Mouse (Mus musculus): ENCODE measurements around the gene Spib.

The Spib gene

DNA sequence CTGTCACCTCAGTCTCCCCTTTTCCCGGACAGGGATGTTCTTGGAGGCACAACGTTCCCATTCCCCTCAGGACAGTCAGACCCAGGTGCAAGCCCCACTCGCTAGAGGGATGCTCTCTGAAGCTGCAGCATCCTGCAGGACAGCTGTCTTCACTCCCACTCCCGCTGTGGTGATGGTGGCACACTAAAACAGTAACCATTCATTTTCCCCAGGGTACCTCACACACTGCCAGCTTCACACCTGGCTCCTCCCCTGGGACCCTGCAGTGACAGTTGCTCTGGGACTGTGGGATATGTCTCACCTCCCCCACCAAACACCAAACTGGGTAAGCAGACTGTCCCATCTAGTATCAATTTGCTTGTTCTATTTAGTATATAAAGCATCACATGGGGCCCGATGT lies 15.9 kb upstream of the Spib start:
- no peak for DNase-seq

DNA sequence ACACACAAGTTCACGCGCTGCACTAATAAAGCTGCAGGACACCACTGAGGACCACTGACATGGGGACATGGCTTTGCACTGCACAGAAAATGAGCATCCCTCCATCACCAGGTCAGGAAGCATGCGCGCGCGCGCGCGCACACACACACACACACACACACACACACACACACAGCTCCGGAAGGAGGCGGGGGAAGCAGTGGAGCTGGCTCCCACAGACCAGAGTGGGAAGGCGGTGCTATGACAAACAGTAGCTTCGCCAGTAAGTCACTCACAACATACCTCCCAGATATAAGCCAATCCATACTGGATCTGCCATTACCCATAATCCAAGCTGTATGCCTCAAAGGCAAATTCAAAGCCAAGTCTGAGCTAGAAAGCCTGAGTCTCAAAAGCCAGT lies 15.2 kb upstream of the Spib start:
- DNase-seq: no peak

DNA sequence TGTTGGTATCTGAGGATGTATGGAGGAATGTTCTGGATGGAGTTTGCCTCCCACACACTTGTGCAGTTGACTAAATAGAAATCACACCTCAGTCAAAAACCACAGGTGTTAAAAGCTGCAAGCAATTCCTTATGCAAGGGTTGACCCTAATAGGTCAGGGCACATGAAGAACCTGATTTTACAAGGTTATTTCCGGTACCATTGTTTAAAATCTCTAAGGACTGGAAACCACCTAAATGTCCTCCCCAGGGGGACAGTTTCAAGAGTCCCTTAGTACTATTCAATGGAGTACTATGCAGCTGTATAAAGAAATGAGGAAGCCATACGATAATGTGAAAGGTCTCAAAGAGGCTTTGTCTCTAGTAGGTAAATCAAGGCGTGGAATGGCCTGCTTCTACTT lies 14.4 kb upstream of the Spib start:
- DNase-seq: no peak

DNA sequence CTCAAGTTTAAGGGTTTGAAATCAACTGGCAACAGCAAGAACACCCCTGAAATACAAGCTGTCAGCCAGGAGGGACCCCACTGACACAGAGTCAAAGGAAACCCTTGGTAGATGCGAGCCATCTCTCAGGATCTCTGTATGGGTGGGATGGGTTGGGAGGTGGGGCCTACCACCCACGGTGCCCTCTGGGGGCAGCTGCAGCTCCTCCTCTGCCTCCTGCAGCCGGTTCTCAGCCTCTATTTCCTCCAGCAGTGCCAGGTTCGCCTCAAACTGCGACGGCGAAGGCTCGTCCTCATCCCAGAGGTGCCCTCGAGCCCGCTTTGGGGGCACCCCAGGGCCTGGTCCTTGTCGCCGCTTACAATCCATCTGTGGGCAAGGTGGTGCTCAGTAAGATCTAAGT lies 11.2 kb upstream of the Spib start:
- no peak for DNase-seq

DNA sequence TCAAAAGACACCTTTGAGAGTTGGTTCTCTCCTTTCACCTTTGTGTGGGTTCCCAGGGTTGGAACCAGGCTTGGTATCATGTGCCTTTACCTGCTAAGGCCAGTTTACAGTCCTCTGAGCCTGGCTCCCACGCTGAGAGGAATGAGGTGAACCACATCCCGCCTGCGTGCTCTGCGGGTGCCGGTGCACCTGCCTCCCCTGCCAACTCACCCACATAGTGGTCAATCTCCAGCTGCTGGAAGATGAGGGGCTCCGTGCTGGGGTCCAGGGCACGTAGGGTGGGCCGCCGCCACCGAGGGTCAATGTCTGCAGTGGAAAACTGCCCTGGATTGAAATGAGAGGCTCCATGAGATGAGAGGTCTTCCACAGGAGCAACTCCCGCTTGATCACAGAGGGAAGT lies 10.7 kb upstream of the Spib start:
- no peak for DNase-seq

DNA sequence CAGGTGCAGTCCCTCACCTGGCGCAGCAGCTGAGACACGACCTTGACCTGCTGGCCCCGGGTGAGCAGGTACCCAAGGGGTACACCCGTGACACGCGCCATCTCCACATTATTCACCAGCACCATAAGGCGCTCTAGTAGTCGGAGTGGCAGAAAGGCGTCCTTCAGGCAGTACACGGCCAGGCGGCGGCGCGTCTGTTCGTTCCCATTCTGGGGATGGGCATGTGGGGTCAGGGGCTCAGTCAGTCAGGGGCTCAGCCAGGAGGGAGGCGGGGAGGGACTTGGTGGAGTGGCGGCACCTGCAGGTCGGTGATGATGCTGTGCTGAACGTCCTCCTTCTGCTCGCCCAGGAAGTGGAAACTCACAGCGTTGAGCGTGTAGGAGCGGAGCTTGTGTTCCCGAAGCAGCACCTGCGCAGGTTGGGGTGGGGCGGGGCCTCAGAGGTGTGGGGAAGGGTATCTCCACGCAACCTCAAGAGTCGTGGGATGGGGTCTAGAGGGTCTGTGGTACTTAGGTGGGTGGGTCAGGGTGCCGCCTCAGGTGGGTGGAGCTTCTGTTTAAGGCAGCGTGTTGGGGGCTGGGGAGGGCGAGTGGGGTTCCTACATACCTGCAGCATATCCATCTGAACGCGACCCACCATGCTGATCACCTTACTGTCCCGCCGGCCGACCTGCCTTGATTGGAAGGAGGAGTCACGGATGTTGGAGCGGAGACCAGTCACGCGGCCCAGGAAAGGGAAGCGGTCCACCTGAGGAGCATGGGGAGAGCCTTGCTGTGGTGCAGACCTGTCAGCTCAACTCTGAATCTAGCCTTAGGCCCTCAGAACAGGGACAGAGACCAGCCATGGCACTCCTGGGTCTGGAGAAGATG lies 7.1 kb upstream of the Spib start:
- no peak for DNase-seq

DNA sequence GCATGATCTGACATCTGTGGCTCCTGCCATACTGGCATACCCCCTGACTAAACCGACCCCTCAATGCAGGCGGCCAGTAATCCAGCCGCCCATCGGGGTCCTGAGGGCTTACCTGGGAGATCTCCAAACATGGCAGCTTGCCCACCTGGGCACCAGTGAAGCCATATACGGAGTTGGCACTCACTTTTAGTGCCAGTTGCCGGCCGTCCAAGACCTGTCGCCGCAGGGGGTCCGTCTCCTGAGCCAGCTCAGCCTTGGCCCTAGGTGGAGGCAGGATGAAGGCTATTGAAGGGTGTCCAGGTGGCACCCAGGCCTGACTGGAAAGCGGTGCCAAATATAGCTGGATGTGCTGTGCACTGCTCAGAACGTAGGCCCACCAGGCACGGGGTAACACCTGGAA lies 5.6 kb upstream of the Spib start:
- DNase-seq: no peak

DNA sequence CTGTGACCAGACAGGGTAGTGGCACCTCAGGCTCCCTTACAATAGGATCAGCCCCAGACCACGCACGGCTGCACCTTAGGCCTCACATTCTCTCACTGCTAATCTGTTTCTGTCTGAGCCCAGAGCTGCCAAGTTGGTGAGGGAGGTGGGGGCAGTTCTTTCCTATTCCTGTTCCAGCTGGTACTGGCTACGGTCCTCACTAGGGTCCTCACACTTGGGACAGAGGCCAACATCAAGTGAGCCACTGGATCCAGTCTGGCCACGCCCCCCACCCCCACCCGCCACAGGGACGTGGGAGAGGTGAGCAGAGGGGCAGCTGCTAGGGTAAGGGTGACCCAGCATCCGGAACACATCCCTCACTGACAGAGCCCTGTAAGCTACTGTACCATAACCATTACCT lies 5.1 kb upstream of the Spib start:
- DNase-seq: no peak

DNA sequence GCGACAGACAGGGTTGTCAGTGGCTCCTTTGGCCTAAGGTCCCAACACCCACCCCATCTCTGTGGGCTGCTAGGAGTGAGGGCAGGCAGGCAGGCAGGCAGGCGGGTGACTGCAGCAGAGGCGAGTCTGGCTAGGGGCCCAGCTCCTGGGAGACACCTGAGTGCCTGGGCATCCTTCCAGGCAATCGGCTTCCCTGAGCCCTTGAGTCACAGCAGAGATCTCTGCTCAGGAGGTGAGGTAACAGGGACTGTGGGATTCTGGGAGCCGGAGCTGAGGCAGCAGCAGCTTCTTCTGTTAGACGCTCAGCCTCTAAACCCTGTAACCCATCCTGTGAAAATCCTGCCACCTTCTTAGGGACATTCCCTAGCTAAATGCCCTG lies 4.7 kb upstream of the Spib start:
- no peak for DNase-seq

DNA sequence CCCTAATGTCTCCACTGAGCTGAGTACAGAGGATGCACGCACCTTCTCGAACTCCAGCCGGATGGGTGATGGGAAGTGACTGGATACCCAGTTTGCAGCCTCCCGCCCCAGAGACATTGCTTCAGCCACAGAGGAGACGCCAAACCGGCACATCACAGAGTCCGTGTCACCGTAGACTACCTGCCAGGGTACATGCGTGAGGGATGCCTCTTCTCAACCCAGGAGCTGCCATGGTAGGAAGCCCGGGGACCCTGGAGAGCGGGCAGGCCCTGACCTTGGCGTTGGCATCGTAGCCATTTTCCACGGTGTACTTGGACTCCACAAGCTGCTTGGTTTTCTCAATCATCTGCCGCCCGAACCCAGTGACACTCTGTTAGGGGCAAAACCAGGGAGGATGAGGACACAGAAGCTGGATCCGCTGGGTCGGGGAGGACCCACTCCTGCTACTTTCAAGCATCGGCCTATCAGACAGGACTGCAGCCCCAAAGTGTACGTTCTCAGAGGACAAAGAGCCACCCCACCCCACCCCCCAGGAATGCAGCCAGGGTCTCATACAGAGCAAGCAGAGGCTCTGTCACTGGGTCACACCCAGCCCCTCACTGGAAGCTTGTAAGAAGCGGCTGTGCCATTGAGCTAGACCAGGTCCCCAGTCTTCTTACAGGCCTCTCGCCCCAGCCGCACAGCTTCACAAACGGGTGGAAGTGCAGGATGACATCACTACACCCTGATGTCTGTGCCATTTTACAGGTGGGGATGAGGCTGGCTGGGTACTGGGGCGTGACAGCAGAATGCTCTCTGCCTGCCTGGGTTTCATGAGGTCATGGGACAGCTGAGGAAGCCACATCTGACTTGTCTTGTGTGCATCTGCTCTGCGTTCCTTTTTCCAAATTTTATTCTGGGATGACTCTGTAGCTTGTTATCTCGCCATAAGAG lies 4.1 kb upstream of the Spib start:
- DNase-seq: no peak

DNA sequence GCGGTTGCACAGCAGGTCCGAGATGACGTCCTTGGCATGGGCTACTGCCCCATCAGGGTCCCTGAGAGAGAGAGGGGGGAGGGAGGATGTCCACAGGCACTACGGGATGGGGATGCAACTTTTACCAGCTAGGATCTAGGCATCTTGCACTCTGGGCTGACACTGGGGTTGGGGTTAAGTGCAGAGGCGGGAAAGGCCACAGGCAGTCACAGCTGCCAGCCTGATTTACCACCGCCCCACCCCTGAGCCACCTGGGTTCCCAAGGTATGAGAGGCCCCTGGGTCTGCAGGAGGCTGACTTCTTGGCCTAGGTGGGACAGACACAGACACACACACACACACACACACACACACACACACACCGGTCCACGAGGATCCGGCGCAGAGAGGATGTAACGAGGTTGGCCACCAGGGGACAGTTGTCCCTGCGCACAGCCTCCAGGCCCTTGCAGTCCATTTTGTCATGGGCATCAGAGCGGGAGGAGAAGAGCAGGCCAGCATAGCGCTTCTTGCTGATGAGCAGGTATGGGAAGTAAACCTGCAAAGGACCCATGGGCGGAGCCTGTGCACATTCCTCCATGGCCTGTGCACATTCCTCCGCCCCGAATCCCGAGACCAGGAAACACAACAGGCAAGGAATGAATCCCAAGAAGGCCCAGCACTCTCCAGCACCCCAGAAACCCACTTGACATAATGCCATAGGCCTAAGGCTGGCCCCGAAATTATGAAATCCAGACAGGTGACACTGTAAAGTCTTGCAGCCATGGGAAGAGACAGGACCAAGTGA lies 3.0 kb upstream of the Spib start:
- DNase-seq: no peak

DNA sequence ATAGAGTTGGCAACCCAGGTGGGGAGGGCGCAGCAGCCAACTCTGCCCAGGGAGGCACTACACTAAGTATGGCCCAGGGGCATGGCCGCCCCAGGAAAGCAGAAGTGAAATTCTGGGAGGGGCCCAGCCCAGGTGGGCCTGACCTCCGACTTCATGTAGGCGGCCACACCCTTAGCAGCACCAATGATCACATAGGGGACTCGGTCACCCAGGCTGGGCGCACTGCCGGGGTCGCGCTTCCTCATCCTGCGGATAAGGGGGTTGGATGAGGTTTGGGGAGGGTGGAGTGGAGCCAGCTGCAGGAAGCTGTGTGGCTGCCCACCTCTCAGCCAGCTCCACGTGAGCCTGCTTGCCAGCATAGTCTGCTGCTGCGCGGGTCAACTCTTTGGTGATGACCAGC lies 2.4 kb upstream of the Spib start:
- DNase-seq: no peak

DNA sequence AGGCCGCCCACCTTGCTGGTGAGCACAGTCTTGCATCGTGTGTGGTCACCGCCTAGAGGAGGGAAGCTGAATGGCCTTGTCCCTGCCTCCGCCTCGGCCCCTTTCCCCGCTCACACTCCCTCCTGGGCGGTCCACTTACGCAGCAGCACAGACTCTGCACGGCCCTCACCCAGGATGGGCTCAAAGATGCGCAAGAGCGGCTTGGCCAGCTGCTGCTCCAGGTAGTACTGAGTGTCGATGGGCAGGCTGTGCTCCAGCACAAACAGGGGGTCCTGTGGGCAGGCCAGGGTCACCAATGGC lies 1.8 kb upstream of the Spib start:
- DNase-seq: no peak

DNA sequence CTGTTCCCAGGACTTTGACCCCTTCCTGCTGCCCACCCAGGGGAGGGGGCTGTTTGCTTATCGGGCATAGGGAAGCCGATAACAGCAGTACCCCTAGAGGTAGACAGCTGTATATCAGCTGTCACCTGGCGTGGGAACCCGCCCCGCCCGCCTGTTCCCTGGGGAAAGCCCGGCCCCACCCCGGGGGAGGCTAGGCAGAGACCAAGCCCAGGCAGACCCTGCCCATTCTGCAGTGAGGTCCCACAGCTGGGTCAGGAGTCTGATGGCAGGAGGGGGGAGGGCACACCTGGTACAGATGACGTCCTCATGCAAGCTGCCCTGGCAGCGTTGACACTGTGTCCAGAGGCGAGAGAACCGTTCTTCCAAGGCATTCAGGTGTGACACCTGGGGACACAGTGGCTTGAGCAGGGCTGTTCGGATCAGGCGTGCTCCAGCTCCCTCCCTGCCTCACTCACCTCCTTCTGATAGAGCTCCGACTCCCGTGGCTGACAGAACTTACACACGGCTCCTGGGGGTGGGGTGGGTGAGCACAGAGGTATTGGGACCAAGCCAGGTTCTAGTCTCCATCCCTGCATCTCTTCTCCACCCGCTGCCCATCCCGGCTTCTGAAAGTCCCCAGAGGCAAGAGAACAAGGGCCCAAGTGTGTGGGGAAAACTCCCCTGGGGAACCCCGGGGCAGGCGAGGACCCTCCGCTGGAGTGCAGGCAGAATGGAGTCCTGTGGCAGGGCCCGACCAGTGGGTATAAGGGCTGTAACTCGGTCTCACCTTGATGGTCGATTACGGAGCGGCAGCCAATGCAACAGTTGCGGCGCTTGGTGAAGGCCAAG lies 1.3 kb upstream of the Spib start:
- DNase-seq: no peak

DNA sequence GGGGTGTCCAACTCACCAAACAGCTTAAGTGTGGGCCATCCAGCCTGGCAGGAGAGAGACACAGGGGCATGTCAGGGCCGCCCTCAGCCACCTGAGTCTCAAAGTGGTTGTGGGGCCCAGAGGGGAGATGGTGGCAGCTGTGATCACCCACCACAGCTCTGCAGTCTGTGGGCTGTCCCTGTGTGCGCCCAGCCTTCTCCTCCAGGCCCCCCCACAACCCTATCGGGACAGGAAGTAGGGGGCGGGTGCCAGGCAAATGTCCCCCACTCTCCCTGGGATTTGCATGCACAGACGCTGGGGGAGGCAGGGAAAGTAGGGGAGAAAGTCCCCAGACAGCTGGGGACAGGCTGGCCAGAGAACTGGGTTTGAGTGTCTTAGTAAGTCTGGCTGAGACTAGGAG lies 664 bp downstream of the Spib start:
- no peak for DNase-seq

DNA sequence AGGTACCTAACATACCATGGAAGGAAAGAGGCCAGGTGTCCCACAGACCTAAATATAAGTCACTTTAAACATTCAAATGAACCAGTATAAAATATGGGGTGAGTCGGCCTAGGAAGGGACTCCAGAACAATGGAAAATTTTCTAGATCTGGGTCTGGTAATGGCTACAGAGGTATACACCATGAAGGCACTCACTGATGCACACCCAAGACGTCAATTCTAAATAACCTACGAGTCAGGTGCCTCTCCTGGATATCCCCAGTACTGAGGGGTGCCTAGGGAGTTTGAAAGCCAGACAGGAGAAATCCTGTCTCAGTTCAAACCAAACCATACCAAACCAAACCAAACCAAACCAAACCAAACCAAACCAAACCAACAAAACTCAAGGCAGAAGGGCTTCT lies 1.4 kb downstream of the Spib start:
- DNase-seq: no peak

DNA sequence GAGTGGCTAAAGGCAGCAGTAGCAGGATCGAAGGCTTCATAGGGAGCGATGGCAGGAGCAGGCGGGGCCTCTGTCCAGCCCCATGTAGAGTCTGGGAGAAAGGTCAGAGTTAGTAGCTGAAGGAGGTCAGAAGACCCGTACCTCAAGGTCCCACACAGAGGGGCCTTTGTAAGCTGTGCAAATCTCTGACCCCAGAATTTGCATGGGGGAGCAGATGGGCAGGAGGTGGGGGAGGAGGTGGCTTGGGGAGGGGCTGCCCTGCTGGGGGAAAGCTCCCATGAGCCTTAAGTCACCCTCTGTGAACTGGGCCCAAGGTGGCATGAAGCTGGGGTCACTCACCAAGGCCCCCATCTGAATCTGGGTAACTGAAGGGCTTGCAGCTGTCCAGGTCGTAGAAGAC lies 2.4 kb downstream of the Spib start:
- no peak for DNase-seq

DNA sequence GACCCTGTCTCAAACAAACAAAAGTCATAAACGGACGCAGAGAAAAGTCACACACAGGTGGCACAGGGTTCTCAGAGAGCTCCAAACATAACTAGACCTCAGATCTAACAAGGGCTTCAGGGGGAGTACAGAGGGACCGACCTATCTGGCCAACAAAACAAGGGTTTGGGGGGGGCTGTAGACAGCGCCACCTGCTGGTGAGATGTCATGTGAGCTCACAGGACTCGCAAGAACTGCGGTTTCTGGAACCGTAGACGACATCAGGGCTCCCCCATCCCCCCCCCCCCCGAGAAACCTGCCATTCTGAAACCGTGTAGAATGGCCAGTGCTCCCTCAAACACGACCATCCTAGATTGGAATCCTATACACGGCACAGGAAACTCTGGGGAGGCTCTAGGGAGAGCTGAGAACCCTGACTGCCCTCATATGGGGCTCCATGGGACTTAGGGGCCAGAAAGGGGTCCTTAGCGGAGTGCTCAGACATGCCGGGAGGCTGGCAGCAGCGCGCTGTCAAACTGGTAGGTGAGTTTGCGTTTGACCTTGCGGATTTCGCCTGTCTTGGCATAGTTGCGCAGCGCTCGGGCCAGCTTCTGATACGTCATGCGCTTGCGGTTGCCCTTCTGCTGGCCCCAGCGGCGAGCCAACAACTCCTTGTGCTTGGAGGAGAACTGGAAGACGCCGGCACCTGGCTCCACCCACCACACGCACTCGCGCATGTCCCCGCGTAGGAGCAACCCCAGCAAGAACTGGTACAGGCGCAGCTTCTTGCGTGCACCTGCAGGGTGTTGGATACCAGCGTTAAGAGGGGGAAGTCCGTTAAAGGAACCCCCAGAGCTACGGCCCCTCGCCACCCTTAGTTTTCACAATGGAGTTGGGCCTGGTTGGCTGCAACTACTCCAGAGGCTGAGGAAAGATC lies 4.1 kb downstream of the Spib start:
- DNase-seq: peak; percentile 86

DNA sequence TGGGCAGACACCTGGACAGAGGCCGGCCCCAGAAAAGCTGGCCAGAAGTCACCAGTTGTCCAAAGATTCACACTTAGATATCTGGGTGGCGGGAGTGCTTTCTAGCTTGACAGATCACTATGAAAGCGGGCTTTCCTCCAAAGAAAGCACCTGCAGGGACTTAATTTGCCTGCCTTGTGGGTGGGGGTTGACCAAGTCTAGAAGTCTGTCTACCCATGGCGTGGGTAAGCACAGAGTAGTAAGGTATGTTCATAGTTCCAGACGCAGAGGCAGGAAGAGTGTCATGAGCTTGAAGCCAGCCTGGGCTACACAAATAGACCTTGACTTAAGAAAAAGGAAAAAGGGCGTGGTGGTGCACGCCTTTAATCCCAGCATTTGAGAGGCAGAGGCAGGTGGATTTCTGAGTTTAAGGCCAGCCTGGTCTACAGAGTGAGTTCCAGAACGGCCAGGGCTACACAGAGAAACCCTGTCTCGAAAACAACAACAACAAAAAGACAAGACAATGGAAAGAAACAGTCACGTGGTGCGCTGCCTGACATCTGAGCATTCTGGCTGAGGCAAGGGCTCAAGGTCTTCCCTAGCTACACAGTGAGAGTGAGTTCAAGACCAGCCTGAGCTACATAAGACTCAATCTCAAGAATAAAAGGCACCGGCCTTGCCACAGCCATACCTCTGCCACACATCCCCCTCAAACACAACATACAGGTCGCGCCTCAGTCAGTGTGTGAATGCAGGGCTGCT lies 5.3 kb downstream of the Spib start:
- DNase-seq: no peak

DNA sequence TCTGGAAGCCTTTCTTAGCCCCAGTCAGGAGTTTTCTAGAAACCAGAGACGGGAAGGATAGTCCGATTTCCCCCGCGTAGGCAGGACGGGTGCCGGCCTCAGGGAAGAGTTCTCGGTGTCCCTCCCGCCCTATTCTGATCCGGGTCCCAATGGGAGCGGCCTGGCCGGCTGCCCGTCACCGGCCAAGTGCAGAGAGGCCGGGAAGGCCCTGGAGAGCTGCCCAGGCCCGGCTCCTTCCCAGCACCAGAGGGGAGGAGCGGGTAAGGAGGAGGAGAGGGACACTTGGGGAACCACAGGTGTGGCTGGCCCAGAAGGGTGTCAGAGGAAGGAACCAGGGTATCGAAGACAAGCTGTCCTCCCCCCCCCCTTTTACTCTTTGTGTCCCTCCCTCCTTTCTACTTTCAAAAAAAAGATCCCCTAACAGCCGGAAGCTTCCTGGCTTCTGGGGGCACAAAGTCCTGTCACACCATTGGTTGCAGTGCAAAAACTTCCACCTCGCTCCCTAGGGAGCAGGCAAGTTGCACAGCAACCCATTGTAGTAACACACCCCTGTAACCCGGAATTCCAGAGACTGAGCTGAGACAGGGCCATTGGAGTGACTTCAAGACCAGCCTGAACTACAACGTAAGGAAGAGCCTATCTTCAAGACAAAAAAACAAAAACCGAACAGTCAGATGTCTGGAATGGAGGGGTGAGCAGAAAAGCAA lies 6.6 kb downstream of the Spib start:
- peak; percentile 88 for DNase-seq
